Mouse (Mus musculus) neural tube, embryonic 12.5 days (tissue): ENCODE data around the gene Clnk. TPM values are rescaled to one million over a fixed set of nuclear protein-coding genes. Genes with fewer than 3 reads are reported as not detected.
"Not testable (repeated sequence)": the region's sequence is repeated elsewhere in the genome, so short reads cannot be mapped to it uniquely, and the experiment has no call there.

Source experiments
- ATAC-seq: fragments of 200-750 bp; cut with Nextera tagmentation; 2 replicates; pipeline ENCODE4 v1.8.0; 2017; ENCODE audit warnings: low read depth, mild to moderate bottlenecking, moderate TSS enrichment, moderate library complexity; ENCODE audit not compliant: low FRiP score
- H3K27ac ChIP-seq: fragments of 300-500 bp; sonication (generic); 2 replicates; pipeline ENCODE4 v1.5.1; 2016
- H3K27me3 ChIP-seq: fragments of 300-500 bp; sonication (generic); replicated peaks from 2 replicates; pipeline ENCODE4 v1.6.1; 2016; ENCODE audit warnings: mild to moderate bottlenecking
- H3K36me3 ChIP-seq: fragments of 300-500 bp; sonication (generic); 2 replicates; pipeline ENCODE4 v1.6.1; 2016; ENCODE audit warnings: mild to moderate bottlenecking
- H3K4me1 ChIP-seq: fragments of 300-500 bp; sonication (generic); 2 replicates; pipeline ENCODE4 v1.6.1; 2016
- H3K4me2 ChIP-seq: fragments of 300-500 bp; sonication (generic); replicated peaks from 2 replicates; pipeline ENCODE4 v1.6.1; 2016; ENCODE audit warnings: mild to moderate bottlenecking
- H3K4me3 ChIP-seq: fragments of 300-500 bp; sonication (generic); 2 replicates; pipeline ENCODE4 v1.5.1; 2016
- H3K9ac ChIP-seq: fragments of 300-500 bp; sonication (generic); 2 replicates; pipeline ENCODE4 v1.6.1; 2016; ENCODE audit warnings: mild to moderate bottlenecking
- H3K9me3 ChIP-seq: fragments of 300-500 bp; sonication (generic); 2 replicates; pipeline ENCODE4 v1.6.1; 2016; ENCODE audit warnings: mild to moderate bottlenecking
- WGBS: fragments of 180-500 bp; shearing (Covaris S2); methylation state at CpG from one replicate; pipeline ENCODE4 v1.1.7; 2016; 5-methylcytosine and 5-hydroxymethylcytosine counted together
- polyA plus RNA-seq: library from polyadenylated mRNA; unstranded; fragments of >200 nt; fragmentation: Nextera tagmentation; extraction: Ambion mirVana; gene quantifications from 2 replicates; pipeline ENCODE4 v1.2.1, GENCODE M21; 2016

Gene Clnk
- polyA plus RNA-seq, result not detected in 2 replicates

GRCm38 (mm10) chr5:38876622-38877021 lies at the start of gene Clnk:
Gene Clnk, minus strand, starts transcription at chr5:38876812.
- no peak for ATAC-seq
- no peaks in the 10 kb centered on the region for H3K9me3 ChIP-seq
- H3K4me3 ChIP-seq, result no peak within 1 kb of the TSS
- no peak within 1 kb of the TSS for H3K4me2 ChIP-seq
- no peaks in the 10 kb centered on the region for H3K36me3 ChIP-seq
- peaks cover 5% of the 10 kb centered on the region; the same call in 1 of the 2 replicates for H3K4me1 ChIP-seq
- no peak within 1 kb of the TSS for H3K27ac ChIP-seq
- H3K9ac ChIP-seq, result no peak within 1 kb of the TSS
- H3K27me3 ChIP-seq, result no peaks in the 10 kb centered on the region
- 90% methylated on average over 11 of the region's 11 CpGs for WGBS

- no peak overlapping the region for H3K9ac ChIP-seq
- no peaks in the 10 kb centered on the region for H3K36me3 ChIP-seq
- H3K27ac ChIP-seq, result no peak overlapping the region
- no peak for ATAC-seq
- no peaks in the 10 kb centered on the region for H3K9me3 ChIP-seq
- H3K4me1 ChIP-seq, result no peaks in the 10 kb centered on the region
- H3K4me2 ChIP-seq, result no peak overlapping the region
- H3K4me3 ChIP-seq, result no peak overlapping the region
- no peaks in the 10 kb centered on the region for H3K27me3 ChIP-seq
- 54% methylated on average over 3 of the region's 3 CpGs for WGBS
These were observed 28.7 kb upstream of the Clnk start for GRCm38 (mm10) chr5:38905271-38905670.

- H3K27me3 ChIP-seq, result no peaks in the 10 kb centered on the region
- H3K36me3 ChIP-seq, result no peaks in the 10 kb centered on the region
- WGBS, result 95% methylated on average over 3 of the region's 3 CpGs
- H3K4me1 ChIP-seq, result no peaks in the 10 kb centered on the region
- H3K9ac ChIP-seq, result no peak overlapping the region
- H3K4me3 ChIP-seq, result no peak overlapping the region
- no peak for ATAC-seq
- no peak overlapping the region for H3K27ac ChIP-seq
- no peaks in the 10 kb centered on the region for H3K9me3 ChIP-seq
- no peak overlapping the region for H3K4me2 ChIP-seq
These were observed 28.0 kb upstream of the Clnk start for GRCm38 (mm10) chr5:38904528-38905044.

- H3K27me3 ChIP-seq, result no peaks in the 10 kb centered on the region
- H3K4me2 ChIP-seq, result no peak overlapping the region
- 92% methylated on average over 3 of the region's 3 CpGs for WGBS
- no peak for ATAC-seq
- H3K4me3 ChIP-seq, result no peak overlapping the region
- H3K27ac ChIP-seq, result no peak overlapping the region
- no peak overlapping the region for H3K9ac ChIP-seq
- no peaks in the 10 kb centered on the region for H3K9me3 ChIP-seq
- no peaks in the 10 kb centered on the region for H3K36me3 ChIP-seq
- no peaks in the 10 kb centered on the region for H3K4me1 ChIP-seq
These were observed 26.3 kb upstream of the Clnk start for GRCm38 (mm10) chr5:38902889-38903288.

- H3K4me3 ChIP-seq, result no peak overlapping the region
- no peaks in the 10 kb centered on the region for H3K27me3 ChIP-seq
- H3K36me3 ChIP-seq, result no peaks in the 10 kb centered on the region
- H3K4me1 ChIP-seq, result no peaks in the 10 kb centered on the region
- H3K27ac ChIP-seq, result no peak overlapping the region
- no peak overlapping the region for H3K4me2 ChIP-seq
- H3K9ac ChIP-seq, result no peak overlapping the region
- no peak for ATAC-seq
- 88% methylated on average over 2 of the region's 2 CpGs for WGBS
- no peaks in the 10 kb centered on the region for H3K9me3 ChIP-seq
These were observed 22.4 kb upstream of the Clnk start for GRCm38 (mm10) chr5:38899051-38899450.

- no peak overlapping the region for H3K4me2 ChIP-seq
- H3K9ac ChIP-seq, result no peak overlapping the region
- no peaks in the 10 kb centered on the region for H3K36me3 ChIP-seq
- H3K27me3 ChIP-seq, result no peaks in the 10 kb centered on the region
- no peaks in the 10 kb centered on the region for H3K9me3 ChIP-seq
- no peak overlapping the region for H3K27ac ChIP-seq
- no peaks in the 10 kb centered on the region for H3K4me1 ChIP-seq
- H3K4me3 ChIP-seq, result no peak overlapping the region
- no peak for ATAC-seq
- WGBS, result 97% methylated on average over 1 of the region's 1 CpGs
These were observed 12.0 kb upstream of the Clnk start for GRCm38 (mm10) chr5:38888646-38889045.

- no peaks in the 10 kb centered on the region for H3K27me3 ChIP-seq
- no peak overlapping the region for H3K4me3 ChIP-seq
- no peak for ATAC-seq
- no peak overlapping the region for H3K9ac ChIP-seq
- no peak overlapping the region for H3K4me2 ChIP-seq
- WGBS, result 88% methylated on average over 2 of the region's 2 CpGs
- H3K27ac ChIP-seq, result no peak overlapping the region
- no peaks in the 10 kb centered on the region for H3K36me3 ChIP-seq
- H3K9me3 ChIP-seq, result no peaks in the 10 kb centered on the region
- no peaks in the 10 kb centered on the region for H3K4me1 ChIP-seq
These were observed 10.1 kb upstream of the Clnk start for GRCm38 (mm10) chr5:38886623-38887275.

- H3K9ac ChIP-seq, H3K27me3 ChIP-seq, H3K4me2 ChIP-seq, H3K36me3 ChIP-seq, H3K27ac ChIP-seq, H3K4me3 ChIP-seq, H3K4me1 ChIP-seq, ATAC-seq, H3K9me3 ChIP-seq: not testable (repeated sequence)
- 92% methylated on average over 1 of the region's 1 CpGs for WGBS
These were observed 6.0 kb upstream of the Clnk start for GRCm38 (mm10) chr5:38882635-38883034.

- no peak overlapping the region for H3K9ac ChIP-seq
- 74% methylated on average over 4 of the region's 4 CpGs for WGBS
- H3K4me2 ChIP-seq, result no peak overlapping the region
- H3K4me3 ChIP-seq, result no peak overlapping the region
- H3K27ac ChIP-seq, result no peak overlapping the region
- H3K9me3 ChIP-seq, result no peaks in the 10 kb centered on the region
- peaks cover 5% of the 10 kb centered on the region; the same call in 1 of the 2 replicates for H3K4me1 ChIP-seq
- H3K27me3 ChIP-seq, result no peaks in the 10 kb centered on the region
- H3K36me3 ChIP-seq, result no peaks in the 10 kb centered on the region
- ATAC-seq, result no peak
These were observed 5.4 kb upstream of the Clnk start for GRCm38 (mm10) chr5:38881728-38882620.

GRCm38 (mm10) chr5:38881416-38881727 lies 4.8 kb upstream of the Clnk start:
- no peak overlapping the region for H3K4me2 ChIP-seq
- H3K27me3 ChIP-seq, result no peaks in the 10 kb centered on the region
- WGBS, result 72% methylated on average over 1 of the region's 1 CpGs
- H3K4me3 ChIP-seq, result no peak overlapping the region
- H3K9me3 ChIP-seq, result no peaks in the 10 kb centered on the region
- no peak for ATAC-seq
- H3K4me1 ChIP-seq, result peaks cover 5% of the 10 kb centered on the region; the same call in 1 of the 2 replicates
- no peak overlapping the region for H3K27ac ChIP-seq
- no peaks in the 10 kb centered on the region for H3K36me3 ChIP-seq
- no peak overlapping the region for H3K9ac ChIP-seq

- ATAC-seq, result peak; percentile 71
- Histone ChIP-seq H3K4me1 (peaks cover 5% of the 10 kb centered on the region; the same call in 1 of the 2 replicates), H3K4me3 (no peak overlapping the region), H3K27ac (no peak overlapping the region), H3K9me3 (no peaks in the 10 kb centered on the region), H3K36me3 (no peaks in the 10 kb centered on the region), H3K27me3 (no peaks in the 10 kb centered on the region), H3K4me2 (no peak overlapping the region), H3K9ac (no peak overlapping the region)
- 59% methylated on average over 11 of the region's 11 CpGs for WGBS
These were observed 3.5 kb upstream of the Clnk start for GRCm38 (mm10) chr5:38879989-38880706.

GRCm38 (mm10) chr5:38875403-38875802 lies 1.2 kb downstream of the Clnk start:
- H3K4me2 ChIP-seq, result no peak overlapping the region
- no peak overlapping the region for H3K27ac ChIP-seq
- H3K36me3 ChIP-seq, result no peaks in the 10 kb centered on the region
- no peak for ATAC-seq
- no peak overlapping the region for H3K4me3 ChIP-seq
- H3K9ac ChIP-seq, result no peak overlapping the region
- WGBS, result 38% methylated on average over 3 of the region's 3 CpGs
- H3K9me3 ChIP-seq, result no peaks in the 10 kb centered on the region
- peaks cover 2% of the 10 kb centered on the region; the same call in 1 of the 2 replicates for H3K4me1 ChIP-seq
- H3K27me3 ChIP-seq, result no peaks in the 10 kb centered on the region
